Mouse (Mus musculus): ENCODE measurements at regions not wholly inside any gene's neighbourhood (a gene's known extent, or its start where the extent isn't known, plus 50 kb on each side); places are given as distances from the start of the nearest gene placed in this dataset.

- no peak overlapping the region for H3K9ac ChIP-seq (replicated peaks)
- H3K4me3 ChIP-seq: no peak overlapping the region
- no peak overlapping the region for H3K27ac ChIP-seq (replicated peaks)
- ATAC-seq (ENCODE audit: low FRiP score, low read depth): no peak
- peaks cover 11% of the 10 kb centered on the region for H3K27me3 ChIP-seq
- no peaks in the 10 kb centered on the region for H3K9me3 ChIP-seq
- no peak overlapping the region for H3K4me2 ChIP-seq (replicated peaks)
- H3K36me3 ChIP-seq: no peaks in the 10 kb centered on the region
- WGBS: 92% methylated on average over 4 of the region's 4 CpGs
- H3K4me1 ChIP-seq: 0 out of 2 replicates have a peak, but pooled peaks cover 3% of the 10 kb centered on the region
These were observed 109.0 kb upstream of the Veph1 start for GRCm38 (mm10) chr3:66405645-66406044.

- Histone ChIP-seq H3K4me1 (0 out of 2 replicates have a peak, but pooled peaks cover 3% of the 10 kb centered on the region), H3K36me3 (no peaks in the 10 kb centered on the region), H3K9me3 (no peaks in the 10 kb centered on the region), H3K4me3 (no peak overlapping the region), H3K9ac (replicated peaks) (no peak overlapping the region), H3K27me3 (peaks cover 5% of the 10 kb centered on the region; the same call in 1 of the 2 replicates), H3K27ac (replicated peaks) (no peak overlapping the region), H3K4me2 (replicated peaks) (no peak overlapping the region)
- ATAC-seq (ENCODE audit: low FRiP score, low read depth): no peak
- WGBS: 99% methylated on average over 2 of the region's 2 CpGs
These were observed 107.1 kb upstream of the Veph1 start for GRCm38 (mm10) chr3:66403707-66404106.

GRCm38 (mm10) chr3:66400791-66401568 is 104.3 kb upstream of the Veph1 start:
- Histone ChIP-seq H3K4me2 (replicated peaks) (no peak overlapping the region), H3K27ac (replicated peaks) (no peak overlapping the region), H3K27me3 (no peaks in the 10 kb centered on the region), H3K9me3 (no peaks in the 10 kb centered on the region), H3K9ac (replicated peaks) (no peak overlapping the region), H3K36me3 (no peaks in the 10 kb centered on the region), H3K4me3 (no peak overlapping the region), H3K4me1 (0 out of 2 replicates have a peak, but pooled peaks cover 3% of the 10 kb centered on the region)
- no peak for ATAC-seq (ENCODE audit: low FRiP score, low read depth)
- 74% methylated on average over 16 of the region's 16 CpGs for WGBS

GRCm38 (mm10) chr3:66398214-66399150 is 101.8 kb upstream of the Veph1 start:
- Histone ChIP-seq H3K4me3 (no peak overlapping the region), H3K4me1 (no peaks in the 10 kb centered on the region), H3K27ac (replicated peaks) (no peak overlapping the region), H3K36me3 (no peaks in the 10 kb centered on the region), H3K9me3 (no peaks in the 10 kb centered on the region), H3K27me3 (no peaks in the 10 kb centered on the region), H3K4me2 (replicated peaks) (no peak overlapping the region), H3K9ac (replicated peaks) (no peak overlapping the region)
- ATAC-seq (ENCODE audit: low FRiP score, low read depth): no peak
- WGBS: 66% methylated on average over 12 of the region's 12 CpGs

GRCm38 (mm10) chr3:66375088-66375910 is 78.7 kb upstream of the Veph1 start:
- H3K9ac ChIP-seq (replicated peaks): no peak overlapping the region
- no peak overlapping the region for H3K4me3 ChIP-seq
- no peaks in the 10 kb centered on the region for H3K27me3 ChIP-seq
- H3K4me2 ChIP-seq (replicated peaks): no peak overlapping the region
- H3K9me3 ChIP-seq: no peaks in the 10 kb centered on the region
- H3K4me1 ChIP-seq: no peaks in the 10 kb centered on the region
- ATAC-seq (ENCODE audit: low FRiP score, low read depth): no peak
- no peak overlapping the region for H3K27ac ChIP-seq (replicated peaks)
- H3K36me3 ChIP-seq: no peaks in the 10 kb centered on the region
- 86% methylated on average over 14 of the region's 14 CpGs for WGBS

GRCm38 (mm10) chr3:66374603-66375002 is 78.0 kb upstream of the Veph1 start:
- ATAC-seq (ENCODE audit: low FRiP score, low read depth): no peak
- no peaks in the 10 kb centered on the region for H3K36me3 ChIP-seq
- 88% methylated on average over 4 of the region's 4 CpGs for WGBS

GRCm38 (mm10) chr3:66373807-66374575 is 77.4 kb upstream of the Veph1 start:
- Histone ChIP-seq H3K4me2 (replicated peaks) (no peak overlapping the region), H3K9me3 (no peaks in the 10 kb centered on the region), H3K4me1 (no peaks in the 10 kb centered on the region), H3K36me3 (no peaks in the 10 kb centered on the region), H3K27me3 (no peaks in the 10 kb centered on the region), H3K9ac (replicated peaks) (no peak overlapping the region), H3K4me3 (no peak overlapping the region), H3K27ac (replicated peaks) (no peak overlapping the region)
- WGBS: 87% methylated on average over 8 of the region's 8 CpGs
- no peak for ATAC-seq (ENCODE audit: low FRiP score, low read depth)

More at GRCm38 (mm10) chr3:66374603-66375002, 78.0 kb upstream of the Veph1 start:
- Histone ChIP-seq H3K4me3 (no peak overlapping the region), H3K27ac (replicated peaks) (no peak overlapping the region), H3K9ac (replicated peaks) (no peak overlapping the region), H3K4me2 (replicated peaks) (no peak overlapping the region), H3K9me3 (no peaks in the 10 kb centered on the region), H3K27me3 (no peaks in the 10 kb centered on the region), H3K4me1 (no peaks in the 10 kb centered on the region)
